Mouse (Mus musculus) urinary bladder, postnatal 36 days (tissue): ENCODE results near the gene Nde1.
"Not testable (repeated sequence)": the region's sequence is repeated elsewhere in the genome, so short reads cannot be mapped to it uniquely, and the experiment has no call there.

ENCODE experiments used
- DNase-seq, 2 experiments: peaks; one replicate each; pipeline ENCODE4 v3.0.0; 2022; ENCODE audit warnings: low spot score in 2 of 2, mixed read lengths in 1 of 2

Gene Nde1

GRCm38 (mm10) chr16:14162988-14163416 lies at the start of gene Nde1, which contains the start of gene Marf1:
Gene Nde1, plus strand, starts transcription at chr16:14163275.
Gene Marf1, minus strand, starts transcription at chr16:14163351.
- peak; percentile 87 to 94 for DNase-seq

DNA sequence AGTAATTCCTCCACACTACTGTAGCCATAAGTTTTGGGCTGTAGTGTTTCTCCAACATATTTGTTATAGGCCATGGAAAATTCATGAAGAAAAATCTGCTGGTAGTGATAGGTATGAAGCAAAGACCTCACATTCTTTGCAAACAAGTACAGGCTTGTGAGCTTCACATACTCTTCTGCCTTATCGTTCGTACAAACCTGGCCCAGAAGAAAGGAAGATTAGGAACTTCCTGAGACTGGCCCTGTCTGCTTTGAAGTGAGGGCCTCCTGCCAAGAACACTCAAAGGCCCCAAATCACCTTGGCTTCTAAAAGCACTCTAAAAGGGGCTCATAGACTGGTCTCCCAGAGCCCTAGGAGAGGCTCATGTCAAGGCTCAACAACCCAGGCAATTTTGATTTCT lies 45.8 kb upstream of the Nde1 start:
- no peak for DNase-seq

GRCm38 (mm10) chr16:14120941-14121340 lies 42.1 kb upstream of the Nde1 start:
- no peak for DNase-seq

DNA sequence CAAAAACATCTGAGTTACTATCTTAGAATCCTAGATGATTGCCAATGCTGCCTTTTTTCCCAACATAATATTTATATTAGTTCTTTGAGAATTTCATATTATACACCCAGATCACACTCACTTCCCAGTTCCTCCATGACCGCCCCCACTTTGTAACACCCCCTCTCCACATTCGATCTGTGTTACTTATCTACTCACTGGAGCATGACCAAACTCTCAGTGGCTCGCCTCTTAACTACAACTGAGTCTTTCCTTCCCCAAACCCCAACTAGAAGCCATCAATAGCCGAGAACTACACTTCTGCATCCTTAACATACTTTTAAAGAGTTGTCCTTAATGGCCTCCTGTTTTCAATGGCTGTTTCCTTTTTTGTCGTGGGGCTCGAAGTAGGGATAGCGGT lies 41.5 kb upstream of the Nde1 start:
- DNase-seq: no peak

GRCm38 (mm10) chr16:14122586-14122985 lies 40.5 kb upstream of the Nde1 start:
- DNase-seq: no peak

- no peak for DNase-seq
Observed at GRCm38 (mm10) chr16:14123901-14124300, 39.2 kb upstream of the Nde1 start.

DNA sequence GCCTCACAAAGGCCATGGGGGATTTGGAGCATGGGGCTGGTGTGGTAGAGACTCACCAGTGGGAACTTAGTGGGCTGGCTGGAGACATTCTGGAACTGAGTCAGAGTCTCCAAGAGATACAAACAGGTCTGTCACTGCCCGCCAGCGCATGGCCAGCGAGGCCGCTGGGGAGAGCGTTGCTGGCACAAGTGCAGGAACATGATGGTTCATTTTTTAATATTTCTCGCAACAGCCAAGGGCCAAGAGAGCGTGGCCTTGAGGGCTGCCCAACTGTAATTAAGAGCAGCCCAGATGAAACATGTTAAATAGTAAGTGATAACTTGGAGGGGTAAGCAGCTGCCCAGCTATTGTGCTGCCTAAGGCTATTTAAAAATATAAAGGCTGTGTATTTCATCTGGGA lies 38.4 kb upstream of the Nde1 start:
- DNase-seq: no peak

- DNase-seq: no peak
Observed at GRCm38 (mm10) chr16:14125253-14125652, 37.8 kb upstream of the Nde1 start.

GRCm38 (mm10) chr16:14128977-14129376 lies 34.1 kb upstream of the Nde1 start:
- DNase-seq: no peak

- DNase-seq: no peak
Observed at GRCm38 (mm10) chr16:14130796-14131195, 32.3 kb upstream of the Nde1 start.

GRCm38 (mm10) chr16:14131376-14131775 lies 31.7 kb upstream of the Nde1 start:
- DNase-seq: no peak

DNA sequence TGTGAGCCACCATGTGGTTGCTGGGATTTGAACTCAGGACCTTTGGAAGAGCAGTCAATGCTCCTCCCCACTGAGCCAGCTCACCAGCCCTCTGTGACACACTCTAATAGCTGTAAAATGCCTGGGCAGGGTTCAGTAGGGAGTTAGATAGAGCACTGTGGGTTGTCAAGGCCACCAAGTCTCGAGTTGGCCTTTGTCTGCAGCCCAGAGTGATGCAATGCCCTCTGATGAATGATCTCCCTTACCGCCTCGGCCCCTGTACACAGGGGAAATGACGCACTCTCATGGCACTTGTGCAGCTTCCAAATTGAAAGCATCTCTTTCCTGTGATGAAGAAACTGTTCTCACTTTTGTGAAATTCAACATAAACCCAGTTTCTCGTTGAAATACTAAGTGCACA lies 31.2 kb upstream of the Nde1 start:
- peak in 1 of 2 experiments; percentile 13 for DNase-seq

GRCm38 (mm10) chr16:14135014-14135413 lies 28.1 kb upstream of the Nde1 start:
- DNase-seq: no peak

GRCm38 (mm10) chr16:14137976-14138561 lies 25.0 kb upstream of the Nde1 start:
- no peak for DNase-seq

DNA sequence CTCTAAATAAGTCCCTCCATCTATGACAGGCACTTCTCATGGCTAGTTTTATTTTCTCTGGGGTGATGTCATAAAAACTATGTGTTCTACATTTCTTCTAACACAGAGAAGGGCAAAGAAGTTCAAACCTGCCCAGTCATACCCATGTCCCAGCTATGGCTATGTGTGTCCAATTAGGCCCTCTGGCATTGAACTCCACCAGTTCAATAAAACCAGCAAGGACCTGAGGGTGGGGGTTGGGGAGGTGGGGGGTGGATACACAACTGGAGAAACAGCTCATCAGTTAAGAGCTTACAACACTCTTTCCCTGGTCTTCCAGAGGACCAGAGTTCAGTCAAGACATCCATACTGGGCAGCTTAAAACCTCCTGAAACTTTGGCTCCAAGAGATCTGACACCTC lies 24.0 kb upstream of the Nde1 start:
- no peak for DNase-seq

GRCm38 (mm10) chr16:14143298-14143697 lies 19.8 kb upstream of the Nde1 start:
- no peak for DNase-seq

DNA sequence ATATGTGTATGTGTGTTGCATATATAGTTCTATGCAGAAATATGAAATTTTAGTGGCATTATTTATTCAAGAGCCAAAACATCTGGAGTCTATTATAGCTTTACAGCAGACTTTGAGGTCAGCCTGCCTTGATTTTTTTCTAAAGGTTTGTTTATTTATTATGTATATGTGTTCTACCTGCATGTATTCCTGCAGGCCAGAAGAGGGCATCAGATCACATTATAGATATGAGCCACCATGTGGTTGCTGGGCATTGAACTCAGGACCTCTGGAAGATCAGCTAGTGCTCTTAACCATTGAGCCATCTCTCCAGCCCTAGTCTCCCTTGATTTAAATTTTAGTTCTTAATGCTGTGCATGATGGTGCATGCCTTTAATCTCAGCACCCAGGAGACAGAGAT lies 15.4 kb upstream of the Nde1 start:
- no peak for DNase-seq

GRCm38 (mm10) chr16:14151718-14152117 lies 11.4 kb upstream of the Nde1 start:
- no peak for DNase-seq

DNA sequence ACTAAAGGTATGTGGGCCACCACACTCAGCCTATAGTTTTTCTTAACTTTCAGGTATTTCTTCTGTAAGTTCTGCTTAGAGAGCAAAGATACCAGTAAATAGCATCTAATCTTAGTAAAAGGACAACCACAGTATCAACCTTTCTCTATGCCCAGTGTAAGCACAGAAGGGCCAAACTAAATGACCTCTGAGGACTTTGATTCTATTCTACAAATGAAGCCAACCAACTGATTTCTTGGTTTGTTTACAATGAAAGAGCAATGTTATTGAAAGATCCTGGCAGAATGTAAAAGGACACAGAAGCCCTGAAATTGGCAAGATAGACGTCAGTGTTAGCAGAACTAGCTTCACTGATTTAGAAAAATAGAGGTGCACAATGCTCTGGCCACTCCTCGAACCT lies 7.4 kb upstream of the Nde1 start:
- DNase-seq: not testable (repeated sequence)

- no peak for DNase-seq
Observed at GRCm38 (mm10) chr16:14156312-14156711, 6.8 kb upstream of the Nde1 start.

DNA sequence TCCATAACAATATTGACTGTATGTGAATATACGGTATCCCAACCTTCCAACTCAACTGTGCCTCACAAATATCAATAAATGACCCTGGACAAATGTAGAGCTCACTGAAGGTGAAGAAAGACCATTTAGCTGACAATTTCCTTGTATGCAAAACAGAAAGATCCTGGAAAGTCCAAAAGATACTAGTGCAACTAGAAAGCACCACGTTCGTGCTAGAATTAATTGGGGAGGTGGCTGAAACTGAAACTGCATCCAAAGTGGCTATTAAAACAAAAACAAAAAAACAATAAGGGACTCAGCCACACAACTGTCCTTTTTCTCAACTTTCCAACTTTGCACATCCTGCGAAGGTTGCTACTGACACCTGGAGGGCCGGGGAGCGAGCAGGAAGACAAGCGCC lies 4.5 kb upstream of the Nde1 start:
- DNase-seq: no peak

- peak; percentile 98 to 100 for DNase-seq
Observed at GRCm38 (mm10) chr16:14158936-14159745, 3.9 kb upstream of the Nde1 start.

GRCm38 (mm10) chr16:14159746-14160131 lies 3.3 kb upstream of the Nde1 start:
- peak; percentile 52 to 64 for DNase-seq
